Mouse (Mus musculus) liver, postnatal 0 days (tissue): ENCODE data around the gene Uck2.

Experiments
- CTCF ChIP-seq: sonication (generic); IDR thresholded peaks from 2 replicates; pipeline ENCODE4 v1.5.1; 2016; ENCODE audit warnings: antibody characterized with exemption, low read depth
- EP300 ChIP-seq: IDR thresholded peaks from 2 replicates; pipeline ENCODE4 v1.6.1; 2016; ENCODE audit warnings: antibody characterized with exemption, low read depth, mild to moderate bottlenecking

GRCm38 (mm10) chr1:167245180-167245641, 39.9 kb downstream of the Uck2 start:
- TF ChIP-seq CTCF (no peak), EP300 (no peak)
